Mouse (Mus musculus) spleen, adult 2 months (tissue): ENCODE data around the gene Nav2.

ENCODE experiments used
- CTCF ChIP-seq: fragments of 200-500 bp; IDR thresholded peaks from 2 replicates; pipeline ENCODE4 v1.5.1; 2011; ENCODE audit warnings: mild to moderate bottlenecking, inconsistent platforms; ENCODE audit not compliant: insufficient read depth, insufficient read length, insufficient replicate concordance; ENCODE audit errors: extremely low read depth
- POLR2A ChIP-seq: fragments of 200-500 bp; IDR thresholded peaks from 2 replicates; pipeline ENCODE4 v1.6.1; 2011; ENCODE audit warnings: low read depth, low read length, inconsistent platforms

DNA sequence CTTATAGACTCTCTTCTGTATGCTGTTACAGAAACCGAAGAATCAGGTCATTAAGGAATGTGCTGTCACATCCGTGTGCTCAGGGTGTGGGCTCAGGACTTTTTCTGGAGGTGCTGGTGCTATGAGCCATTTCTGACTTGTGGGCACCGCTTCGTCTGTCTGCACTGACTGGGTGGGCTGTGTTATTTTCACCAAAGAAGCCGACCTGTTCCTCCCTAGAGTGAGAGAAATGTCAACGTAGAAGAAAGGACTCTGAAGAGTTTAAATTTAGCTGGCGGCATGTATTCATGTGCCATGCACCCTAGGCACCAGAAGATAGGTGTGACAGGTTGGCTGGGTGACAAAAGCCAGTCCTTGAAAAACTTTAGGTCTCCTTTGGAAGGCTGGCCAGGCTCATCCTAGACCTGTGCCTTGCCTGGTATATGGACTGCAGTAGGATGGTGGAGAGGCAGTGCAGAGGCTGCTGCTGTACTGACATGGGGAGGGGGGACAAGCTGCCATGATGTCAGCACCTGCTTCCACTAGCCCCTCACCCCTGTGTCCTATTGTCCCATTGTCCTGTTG is 599.5 kb downstream of the Nav2 start:
- TF ChIP-seq CTCF (no peak), POLR2A (no peak)
